Mouse (Mus musculus): ENCODE results near the gene Afap1l2.

- no peak for TF ChIP-seq GATA1 (IDR thresholded peaks at IDR 0.05; ENCODE audit: low read length)
- no peak for TF ChIP-seq TAL1 (IDR thresholded peaks at IDR 0.05; ENCODE audit: low read length)
Observed at GRCm38 (mm10) chr19:56920232-56920631, 87.8 kb downstream of the Afap1l2 start.
